Mouse (Mus musculus): ENCODE results near the gene Dock7.

GRCm38 (mm10) chr4:99120211-99121122 is at the start of gene Dock7:
- TF ChIP-seq CTCF (IDR thresholded peaks at IDR 0.05) (no peak), POLR2A (IDR thresholded peaks at IDR 0.05; ENCODE audit: insufficient read depth, low read depth, low read length) (no peak), EP300 (IDR thresholded peaks at IDR 0.05; ENCODE audit: insufficient read depth, low read depth, low read length) (no peak)
